Mouse (Mus musculus): ENCODE results near the gene Nudt13.

DNA sequence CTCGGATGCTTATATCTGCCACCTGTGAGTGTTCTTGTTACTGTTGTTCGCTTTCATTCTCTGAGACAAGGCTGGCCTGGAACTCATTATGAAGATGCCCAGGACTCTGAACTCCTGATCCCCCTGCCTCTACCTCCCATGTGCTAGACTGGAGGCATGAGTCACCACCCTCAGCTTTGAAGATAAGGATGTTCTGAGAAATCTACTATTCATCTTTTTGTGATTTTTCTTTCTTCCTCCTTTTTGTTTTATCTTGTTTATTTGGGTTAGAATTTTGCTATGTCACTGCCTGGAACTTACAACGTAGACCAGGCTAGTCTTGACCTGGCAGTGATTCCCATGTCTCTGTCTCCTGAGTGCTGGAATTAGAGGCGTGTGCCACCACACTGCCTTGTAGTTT is 36.8 kb downstream of the Nudt13 start:
- TF ChIP-seq TAL1 (IDR thresholded peaks at IDR 0.05; ENCODE audit: low read length) (no peak), GATA1 (IDR thresholded peaks at IDR 0.05; ENCODE audit: low read length) (no peak)
